Mouse (Mus musculus): Measurements from ENCODE around the gene Carm1.

GRCm38 (mm10) chr9:21526634-21526944 is 20.1 kb upstream of the Carm1 start:
- TF ChIP-seq CTCF (IDR thresholded peaks at IDR 0.05; ENCODE audit: borderline replicate concordance, insufficient read depth, low read length) (no peak), POLR2A (IDR thresholded peaks at IDR 0.05; ENCODE audit: low read depth, low read length) (no peak)

All from embryonic fibroblast, embryonic 13.5 days (primary cell).